Mouse (Mus musculus): ENCODE data around the gene Ctnnd2.

- no peak for TF ChIP-seq CTCF (IDR thresholded peaks at IDR 0.05; ENCODE audit: control insufficient read depth, insufficient read depth, low read length)
- TF ChIP-seq POLR2A (IDR thresholded peaks at IDR 0.05; ENCODE audit: borderline replicate concordance, control insufficient read depth, low read depth, low read length), result no peak
Observed at GRCm38 (mm10) chr15:30406254-30406653, 233.9 kb downstream of the Ctnnd2 start.
